Mouse (Mus musculus): ENCODE measurements around the gene Txndc8.

GRCm38 (mm10) chr4:57949866-57950265, 59.1 kb downstream of the Txndc8 start:
- TF ChIP-seq CTCF (IDR thresholded peaks at IDR 0.05; ENCODE audit: low read depth, low read length) (no peak), POLR2AphosphoS5 (IDR thresholded peaks at IDR 0.05; ENCODE audit: insufficient replicate concordance, low read depth, low read length) (no peak), TAL1 (conservative IDR thresholded peaks at IDR 0.05; ENCODE audit: low read depth, low read length) (no peak), GATA1 (IDR thresholded peaks at IDR 0.05; ENCODE audit: borderline replicate concordance, low read length) (no peak)

Measured in G1E (cell line).